Mouse (Mus musculus): ENCODE measurements at regions not wholly inside any gene's neighbourhood (a gene's known extent, or its start where the extent isn't known, plus 50 kb on each side); places are given as distances from the start of the nearest gene placed in this dataset.

GRCm38 (mm10) chr9:34381601-34382000 lies 104.1 kb upstream of the Kirrel3 start:
- no peak for TF ChIP-seq CTCF (IDR thresholded peaks at IDR 0.05; ENCODE audit: low read depth)
- no peak for TF ChIP-seq EP300 (IDR thresholded peaks at IDR 0.05; ENCODE audit: low read depth)

All from heart, postnatal 0 days (tissue).